Mouse (Mus musculus) neutrophil, adult 5-6 weeks (primary cell): Measurements from ENCODE around the gene Evi5. TPM values are rescaled to one million over a fixed set of nuclear protein-coding genes. Genes with fewer than 3 reads are reported as not detected.

Source experiments
- ATAC-seq: fragments of 151-379, 151-347 bp; 2 replicates; pipeline ENCODE4 v1.8.0; 2017; ENCODE audit warnings: mild to moderate bottlenecking, moderate TSS enrichment; ENCODE audit not compliant: insufficient number of reproducible peaks, poor library complexity, low FRiP score, severe bottlenecking; ENCODE audit errors: extremely low read depth
- total RNA-seq: library from RNA; stranded (forward); fragments of 200-1000 nt; gene quantifications from 2 replicates; pipeline ENCODE4 v1.2.3, GENCODE M21; 2017

Evi5 gene
- total RNA-seq, 1 experiment from 2014 or later = 23.6 TPM

GRCm38 (mm10) chr5:107834287-107834686 is 40.6 kb downstream of the Evi5 start:
- no peak for ATAC-seq

DNA sequence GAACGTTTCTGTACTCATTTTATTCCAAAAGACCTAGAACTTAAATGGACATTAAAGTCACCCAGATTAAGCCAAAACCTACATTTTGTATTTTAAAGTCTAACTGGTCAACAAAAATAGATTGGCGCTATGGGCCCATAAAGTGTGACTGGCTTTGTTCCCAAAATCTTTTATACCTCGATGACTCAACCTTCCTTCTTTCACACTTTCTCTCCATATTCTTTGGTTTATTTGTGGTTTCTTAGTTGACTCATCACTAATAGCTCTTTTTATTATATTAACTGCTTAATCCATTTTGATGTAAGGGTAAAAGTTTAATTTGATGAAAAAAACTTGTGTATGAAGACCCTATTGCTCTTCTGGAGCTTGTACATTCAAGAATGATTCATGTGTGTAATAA is 43.6 kb downstream of the Evi5 start:
- no peak for ATAC-seq

DNA sequence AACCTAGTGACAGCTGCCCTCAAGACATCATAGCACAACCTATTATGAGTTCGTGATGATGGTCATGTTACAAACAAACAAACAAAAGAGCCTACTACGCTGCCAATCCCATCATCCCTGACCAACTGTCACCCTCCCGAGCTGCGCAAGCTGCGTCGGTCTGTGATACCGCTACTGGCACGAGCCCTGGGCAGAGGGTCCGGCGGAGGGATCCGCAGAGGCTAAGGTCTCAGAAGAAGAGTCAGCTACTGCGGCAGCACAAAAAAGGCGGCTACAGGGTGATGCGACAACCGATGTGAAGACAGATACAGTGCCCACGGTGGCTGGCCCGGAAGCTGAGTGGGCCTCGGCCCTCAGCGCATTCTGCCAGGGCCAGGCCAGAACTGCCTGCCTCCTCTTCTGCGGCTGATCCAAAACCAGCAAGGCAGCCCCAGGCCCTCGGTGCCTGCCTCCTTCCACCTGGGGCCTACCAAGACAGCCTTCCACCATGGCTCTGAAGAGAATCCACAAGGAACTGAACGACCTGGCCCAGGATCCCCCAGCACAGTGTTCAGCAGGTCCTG is 44.8 kb downstream of the Evi5 start, which contains the start of gene Ube2d2b:
TSS of gene Ube2d2b (plus strand) at position 102 of the 563 bp plus-strand sequence.
- no peak for ATAC-seq

- ATAC-seq = no peak
Observed at GRCm38 (mm10) chr5:107822521-107822920, 52.4 kb downstream of the Evi5 start.

DNA sequence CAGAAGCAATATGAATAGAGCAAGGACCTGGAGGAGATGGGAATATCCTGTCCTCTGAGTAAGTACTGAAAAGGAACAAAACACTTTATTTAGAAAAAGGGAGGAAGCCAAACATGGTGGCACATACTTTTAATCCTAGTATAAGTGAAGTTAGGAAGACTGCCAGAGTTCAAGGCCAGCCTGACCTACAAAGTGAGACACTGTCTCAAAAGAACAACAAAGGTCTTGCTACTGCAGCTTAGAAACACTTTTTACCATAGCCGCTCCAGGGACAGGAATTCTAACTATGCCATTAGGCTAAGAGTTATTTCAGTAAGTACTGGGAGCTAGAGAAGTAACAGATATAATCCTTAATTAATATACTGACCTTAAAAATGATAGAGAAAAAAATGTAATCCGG is 60.3 kb downstream of the Evi5 start:
- ATAC-seq = no peak

GRCm38 (mm10) chr5:107807496-107807895 is 67.4 kb downstream of the Evi5 start:
- ATAC-seq = no peak

- ATAC-seq = no peak
Observed at GRCm38 (mm10) chr5:107802621-107803020, 72.3 kb downstream of the Evi5 start.

DNA sequence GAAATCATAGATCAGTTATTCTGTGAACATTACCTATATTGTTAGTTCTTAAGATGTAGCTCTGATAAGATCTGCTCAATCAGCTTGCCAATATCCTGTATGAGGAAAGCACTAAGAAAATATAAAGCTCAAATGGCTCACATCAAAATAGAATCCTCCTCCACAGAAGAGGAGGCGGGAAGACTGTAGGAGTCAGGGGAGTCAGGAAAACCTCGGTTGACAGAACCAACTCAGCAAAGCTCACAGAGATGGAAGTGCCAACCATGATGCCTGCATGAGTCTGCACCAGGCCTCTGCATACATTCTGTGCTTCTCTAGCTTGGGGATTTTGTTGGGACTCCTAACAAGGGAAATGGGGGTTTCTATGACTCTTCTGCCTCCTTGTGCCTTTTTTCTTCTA is 73.7 kb downstream of the Evi5 start:
- ATAC-seq = no peak

DNA sequence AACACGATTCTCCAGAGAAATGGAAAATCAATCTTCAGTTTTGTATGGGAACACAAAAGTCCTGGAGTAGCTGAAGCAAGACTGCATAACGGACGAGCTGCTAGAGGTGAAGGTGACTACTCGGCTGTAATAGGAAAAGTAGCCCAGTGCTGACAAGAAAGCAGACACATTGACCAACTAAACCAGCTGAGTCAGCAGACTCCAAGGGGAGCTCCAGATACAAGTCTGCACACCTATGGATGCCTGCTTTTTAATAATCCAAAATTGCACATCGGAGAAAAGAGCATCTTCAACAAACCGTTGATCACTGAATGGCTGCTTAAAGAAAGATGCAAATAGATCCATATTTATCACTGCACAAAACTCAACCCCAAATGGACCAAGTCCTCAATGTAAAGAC is 76.6 kb downstream of the Evi5 start:
- ATAC-seq = no peak

GRCm38 (mm10) chr5:107793927-107794326 is 81.0 kb downstream of the Evi5 start:
- ATAC-seq = 0 out of 2 replicates have a peak, but pooled peaks have one; percentile 36

DNA sequence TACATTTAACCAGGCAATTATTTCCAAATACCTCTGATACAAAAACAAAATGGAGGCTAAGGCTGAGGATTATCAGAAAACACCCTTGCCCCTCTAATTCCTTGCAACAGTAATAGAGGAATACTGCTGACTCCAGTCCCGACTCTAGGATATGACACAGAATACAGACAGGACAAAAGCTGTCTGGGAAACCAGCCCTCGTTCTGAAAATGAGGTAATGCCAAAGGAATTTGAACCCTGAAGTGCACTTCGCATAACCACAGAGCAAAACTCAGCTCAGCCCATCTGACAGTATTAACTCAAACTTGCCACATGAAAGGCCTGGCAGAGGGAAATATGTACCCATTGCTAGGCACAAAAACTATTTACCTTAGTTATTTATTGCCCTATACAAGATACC is 81.6 kb downstream of the Evi5 start:
- ATAC-seq = no peak

GRCm38 (mm10) chr5:107792516-107792915 is 82.4 kb downstream of the Evi5 start:
- ATAC-seq = no peak

- ATAC-seq = no peak
Observed at GRCm38 (mm10) chr5:107791966-107792365, 82.9 kb downstream of the Evi5 start.

GRCm38 (mm10) chr5:107789492-107789891 is 85.4 kb downstream of the Evi5 start:
- ATAC-seq = no peak

GRCm38 (mm10) chr5:107787682-107788443 is 87.0 kb downstream of the Evi5 start:
- no peak for ATAC-seq

GRCm38 (mm10) chr5:107782360-107782759 is 92.5 kb downstream of the Evi5 start:
- ATAC-seq = no peak

DNA sequence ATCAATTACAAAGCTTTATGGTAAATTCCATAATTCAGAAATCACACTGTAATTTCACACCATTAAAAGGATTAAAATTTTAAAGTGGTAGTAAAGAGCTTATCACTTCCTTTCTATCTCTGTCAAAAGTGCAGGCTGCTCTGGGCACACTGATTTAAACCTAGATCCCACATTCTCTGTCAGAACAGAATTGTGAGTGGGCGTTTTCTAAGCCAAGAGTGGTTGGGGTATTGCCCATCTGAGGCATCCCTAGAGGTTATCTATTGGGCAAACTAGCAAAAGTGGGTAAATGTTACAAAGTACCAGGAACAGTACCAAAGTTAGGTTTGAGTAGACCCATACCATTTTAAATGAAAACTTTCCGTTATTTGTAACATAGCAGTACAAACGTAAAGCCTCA is 96.1 kb downstream of the Evi5 start:
- ATAC-seq = no peak

GRCm38 (mm10) chr5:107777545-107777830 is 97.4 kb downstream of the Evi5 start:
- ATAC-seq = no peak

DNA sequence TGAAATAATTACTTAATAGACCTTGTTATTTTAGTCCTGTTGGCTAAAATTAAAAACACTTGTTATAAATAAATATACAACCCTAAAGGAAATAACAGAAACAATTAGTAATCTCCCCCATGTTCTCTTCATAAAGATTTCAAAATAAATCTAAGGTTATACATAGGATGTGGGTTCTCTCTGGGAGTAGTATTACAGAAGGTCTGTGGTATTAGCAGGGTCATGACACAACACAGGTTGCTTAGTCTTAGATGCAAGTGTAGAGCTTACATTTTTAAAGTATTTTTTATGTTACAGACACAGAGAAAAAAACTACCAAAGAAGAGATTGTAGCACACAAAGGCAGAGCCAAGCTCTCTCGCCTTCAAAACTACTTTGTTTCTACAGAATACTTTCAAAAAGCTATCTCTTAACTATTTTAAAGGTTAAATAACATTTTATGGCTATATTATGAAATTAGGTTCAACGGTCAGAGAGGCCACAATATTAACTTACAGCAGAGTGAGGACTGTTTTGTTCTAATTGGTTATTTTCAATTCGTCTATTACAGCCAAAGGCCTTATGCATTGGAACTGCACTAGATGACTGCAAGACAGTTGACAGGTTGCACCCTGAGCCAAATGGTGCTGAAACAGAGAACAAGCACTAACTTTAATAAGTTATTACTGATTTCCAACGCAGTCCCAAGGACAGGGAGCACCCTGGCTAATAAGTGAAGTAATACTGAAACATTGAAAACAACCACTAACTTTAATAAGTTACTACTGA is 97.9 kb downstream of the Evi5 start:
- ATAC-seq = no peak

GRCm38 (mm10) chr5:107775875-107776274 is 99.0 kb downstream of the Evi5 start:
- no peak for ATAC-seq
